Mouse (Mus musculus) lung, postnatal 4 days (tissue): ENCODE results near the gene Susd5.
"Not testable (repeated sequence)": the region's sequence is repeated elsewhere in the genome, so short reads cannot be mapped to it uniquely, and the experiment has no call there.

Experiments used
- DNase-seq, 2 experiments: peaks; one replicate each; pipeline ENCODE4 v3.0.0; 2021

Susd5 gene

DNA sequence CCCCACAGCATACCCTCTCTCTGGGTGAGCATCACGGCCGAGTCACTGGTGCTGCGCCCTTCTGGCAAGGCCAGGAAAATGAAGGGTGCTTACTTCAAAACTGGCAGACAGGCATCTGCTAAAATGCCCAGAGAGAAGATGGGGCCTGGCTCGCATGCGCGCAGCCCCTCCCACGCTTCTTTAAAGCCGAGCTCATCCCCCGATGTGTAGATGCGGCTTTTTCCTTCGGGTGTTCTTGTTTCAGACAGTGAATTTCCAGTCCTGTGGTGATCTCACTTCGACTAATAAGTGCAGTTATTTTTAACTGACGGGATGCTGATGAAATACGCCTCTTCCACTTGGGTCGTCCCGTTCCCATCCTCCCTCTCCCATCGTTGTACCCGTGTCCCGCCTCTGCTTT is 16.7 kb downstream of the Susd5 start:
- no peak for DNase-seq

DNA sequence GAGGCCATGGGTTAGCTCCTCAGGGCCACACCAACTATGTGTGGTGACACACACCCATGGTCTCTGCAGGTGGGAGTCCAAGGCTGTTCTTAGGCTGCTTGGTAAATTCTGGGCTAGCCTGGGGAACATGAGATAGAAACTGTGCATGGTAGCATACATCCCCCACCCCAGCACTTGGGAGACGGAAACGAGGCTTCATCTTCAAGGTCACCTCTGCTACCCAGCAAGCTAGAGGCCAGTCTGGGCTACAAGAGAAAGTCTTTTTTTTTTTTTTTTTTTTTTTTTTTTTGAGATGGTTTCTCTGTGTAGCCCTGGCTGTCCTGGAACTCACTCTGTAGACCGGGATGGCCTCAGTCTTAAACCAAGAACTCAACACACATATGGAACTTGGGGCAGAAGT is 29.5 kb downstream of the Susd5 start:
- no peak for DNase-seq

- no peak for DNase-seq
Observed at GRCm38 (mm10) chr9:114087106-114087815, 30.3 kb downstream of the Susd5 start.

DNA sequence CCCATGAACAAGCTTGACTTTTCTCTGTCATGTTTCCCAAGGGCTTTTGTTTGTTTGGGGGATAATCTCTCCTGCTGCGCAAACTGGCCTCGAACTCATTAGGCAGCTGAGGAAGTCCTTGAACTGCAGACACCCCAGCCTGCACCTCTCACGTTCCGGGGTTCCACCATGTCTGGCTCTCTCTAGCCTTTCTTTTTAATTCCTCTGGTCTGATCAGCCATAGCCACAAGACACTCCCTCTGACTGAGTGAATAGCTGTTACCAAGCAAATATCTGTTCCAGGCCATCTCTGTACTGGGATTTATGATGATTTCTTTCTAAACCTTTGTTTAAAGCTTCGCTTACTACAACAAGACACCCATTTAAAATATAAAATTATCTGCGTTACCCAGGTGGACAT is 31.9 kb downstream of the Susd5 start:
- DNase-seq = not testable (repeated sequence)

GRCm38 (mm10) chr9:114092188-114092587 is 35.2 kb downstream of the Susd5 start:
- DNase-seq = not testable (repeated sequence)

- DNase-seq = no peak
Observed at GRCm38 (mm10) chr9:114094854-114095253, 37.9 kb downstream of the Susd5 start.

GRCm38 (mm10) chr9:114098716-114099302 is 41.9 kb downstream of the Susd5 start:
- no peak for DNase-seq

GRCm38 (mm10) chr9:114110268-114110667 is 53.3 kb downstream of the Susd5 start:
- no peak for DNase-seq

DNA sequence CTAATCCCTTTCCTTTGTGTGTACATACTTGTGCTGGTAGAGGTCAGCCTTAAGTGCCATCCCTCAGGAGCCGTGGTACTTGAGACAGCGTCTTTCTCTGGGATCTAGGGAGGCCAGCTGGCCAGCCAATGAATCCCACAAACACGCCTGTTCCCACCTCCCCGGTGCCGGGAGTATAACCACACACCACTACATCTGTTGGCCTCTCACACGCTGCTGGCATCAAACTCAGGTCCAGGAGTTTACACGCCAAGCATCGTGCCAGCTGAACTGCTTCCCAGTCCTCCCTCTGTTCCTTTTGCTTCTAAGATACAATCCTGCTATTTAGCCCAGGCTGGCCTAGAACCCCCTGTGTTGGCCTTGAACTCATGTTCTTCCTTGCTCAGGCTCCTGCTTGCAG is 54.2 kb downstream of the Susd5 start:
- no peak for DNase-seq

- no peak for DNase-seq
Observed at GRCm38 (mm10) chr9:114112226-114112625, 55.3 kb downstream of the Susd5 start.

- DNase-seq = no peak
Observed at GRCm38 (mm10) chr9:114113911-114114623, 57.1 kb downstream of the Susd5 start.

GRCm38 (mm10) chr9:114116672-114117071 is 59.7 kb downstream of the Susd5 start:
- peak; percentile 42 to 69 for DNase-seq

- not testable (repeated sequence) for DNase-seq
Observed at GRCm38 (mm10) chr9:114122862-114123261, 65.9 kb downstream of the Susd5 start.

DNA sequence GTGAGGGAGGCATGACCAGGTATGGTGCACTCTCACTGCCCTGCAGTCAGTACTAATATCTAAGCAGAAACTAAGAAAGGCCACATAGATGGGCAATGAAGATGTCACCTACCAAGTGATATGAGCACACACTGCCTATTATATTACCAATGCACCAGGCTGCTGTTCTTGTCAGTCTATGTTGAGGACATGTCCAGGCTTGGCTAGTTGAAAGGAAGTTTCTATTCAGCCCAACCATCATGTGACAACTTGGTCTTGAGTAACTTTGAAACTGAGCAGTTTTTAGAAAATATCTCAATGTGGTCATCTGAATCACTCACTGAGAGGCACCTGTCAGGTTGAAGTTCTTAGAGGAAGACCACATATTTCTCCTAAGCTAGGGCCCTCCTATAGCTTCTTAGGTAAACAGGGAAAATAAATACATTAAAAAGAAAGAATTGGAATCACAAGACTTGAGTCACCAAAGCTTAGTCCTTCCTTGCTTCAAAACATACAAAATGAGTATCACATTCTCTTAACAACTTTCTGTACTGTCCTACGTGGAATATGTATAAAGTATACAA is 72.4 kb downstream of the Susd5 start:
- not testable (repeated sequence) for DNase-seq
